ENCODE assay signal across 28 mouse cellular contexts in the genomic region with DNA sequence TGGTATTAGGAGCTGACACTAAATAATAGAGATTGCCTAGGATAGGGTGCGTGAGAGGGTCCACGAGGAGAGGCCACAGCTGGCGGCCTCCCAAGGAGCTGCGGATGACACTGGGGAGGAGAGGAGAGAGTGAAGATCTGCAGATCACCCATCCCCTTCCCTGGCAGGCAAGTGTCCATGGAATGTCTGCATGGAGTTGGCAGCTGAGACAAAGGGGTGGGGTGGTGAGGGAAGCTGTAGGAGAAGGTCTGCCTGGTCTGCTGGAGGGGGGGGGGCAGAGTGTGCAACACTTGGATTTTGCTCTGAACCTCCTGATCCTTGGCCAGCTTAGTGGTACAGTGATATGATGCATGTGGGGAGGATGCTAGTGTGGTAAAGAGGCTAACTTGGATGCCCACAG.
"Had no signal": no experiment of that assay in that cellular context is flagged by ENCODE, and none has a peak within 500 bp of the region (broad histone marks: within the 10 kb centered on the region; RNA-seq: fewer than 3 reads in every experiment).

No protein-coding gene starts in this region.

- H3K4me1 ChIP-seq: heart, embryonic 10.5 days; heart, embryonic 12.5 days; hindbrain, embryonic 10.5 days; hindbrain, embryonic 12.5 days; intestine, embryonic 15.5 days; kidney, embryonic 15.5 days; limb, embryonic 10.5 days; limb, embryonic 12.5 days; liver, embryonic 13.5 days had no signal

- H3K9ac ChIP-seq: heart, embryonic 12.5 days; hindbrain, embryonic 12.5 days; hindbrain, embryonic 14.5 days; intestine, embryonic 15.5 days; kidney, embryonic 15.5 days; limb, embryonic 12.5 days; liver, embryonic 13.5 days had no signal

- DNase-seq: gastrocnemius, adult 2 months; gastrocnemius, postnatal 10 days; gastrocnemius, postnatal 25 days; heart, postnatal 10 days; heart, postnatal 4 days; kidney, adult 2 months; kidney, adult 9 months; kidney, postnatal 10 days; kidney, postnatal 25 days; kidney, postnatal 4 days; liver; liver, embryonic 13.5 days had no signal

- H3K27me3 ChIP-seq: heart, embryonic 12.5 days; hindbrain, embryonic 12.5 days; intestine, embryonic 15.5 days; kidney, embryonic 15.5 days; limb, embryonic 12.5 days; liver, embryonic 13.5 days had no signal

- H3K9me3 ChIP-seq: heart, embryonic 10.5 days; heart, embryonic 12.5 days; hindbrain, embryonic 10.5 days; hindbrain, embryonic 12.5 days; intestine, embryonic 15.5 days; kidney, embryonic 15.5 days; limb, embryonic 10.5 days; limb, embryonic 12.5 days; liver, embryonic 13.5 days had no signal

- ATAC-seq: hindbrain, embryonic 16.5 days; inflammation-experienced regulatory T-cells, adult 6 months; intestine, embryonic 15.5 days; intestine, postnatal 0 days had no signal

- H3K36me3 ChIP-seq: heart, embryonic 10.5 days; heart, embryonic 12.5 days; hindbrain, embryonic 10.5 days; hindbrain, embryonic 12.5 days; intestine, embryonic 15.5 days; kidney, embryonic 15.5 days; limb, embryonic 10.5 days; limb, embryonic 12.5 days; liver, embryonic 13.5 days had no signal

- H3K27ac ChIP-seq: gastrocnemius, adult 2 months; heart, adult 2 months; heart, embryonic 10.5 days; hindbrain, embryonic 10.5 days; hindbrain, embryonic 12.5 days; hindbrain, embryonic 14.5 days; intestine, embryonic 15.5 days; kidney, embryonic 15.5 days; layer of hippocampus, adult 2 months; left cerebral cortex, adult 2 months; limb, embryonic 10.5 days; limb, embryonic 12.5 days; liver, embryonic 13.5 days had no signal

- H3K4me2 ChIP-seq: heart, embryonic 12.5 days; hindbrain, embryonic 12.5 days; hindbrain, embryonic 14.5 days; intestine, embryonic 15.5 days; kidney, embryonic 15.5 days; limb, embryonic 12.5 days; liver, embryonic 11.5 days; liver, embryonic 13.5 days had no signal

- H3K4me3 ChIP-seq: gastrocnemius, adult 2 months; heart, adult 2 months; heart, embryonic 10.5 days; heart, embryonic 12.5 days; hindbrain, embryonic 10.5 days; hindbrain, embryonic 12.5 days; intestine, embryonic 15.5 days; kidney, embryonic 15.5 days; layer of hippocampus, adult 2 months; left cerebral cortex, adult 2 months; limb, embryonic 10.5 days; limb, embryonic 12.5 days; liver, embryonic 13.5 days had no signal
